Mouse (Mus musculus) liver, adult 2 months (tissue): ENCODE results near the gene Tmem234. TPM values are rescaled to one million over a fixed set of nuclear protein-coding genes. Genes with fewer than 3 reads are reported as not detected.

ENCODE experiments used
- DNase-seq: peaks from one replicate; pipeline ENCODE4 v3.0.0-alpha.2; 2011; ENCODE audit warnings: low read depth, low spot score; ENCODE audit errors: extremely low read depth
- H3K27ac ChIP-seq: fragments of 200-500 bp; replicated peaks from 2 replicates; pipeline ENCODE4 v1.5.1; 2012; ENCODE audit warnings: low read depth, mild to moderate bottlenecking, control low read depth, inconsistent platforms, low read length; ENCODE audit not compliant: insufficient read depth
- H3K27me3 ChIP-seq: fragments of 200-500 bp; 2 replicates; pipeline ENCODE4 v1.6.1; 2012; ENCODE audit warnings: mild to moderate bottlenecking, moderate library complexity, low read length, inconsistent platforms; ENCODE audit not compliant: control insufficient read depth, insufficient read depth
- H3K36me3 ChIP-seq: fragments of 200-500 bp; 2 replicates; pipeline ENCODE4 v1.6.1; 2012; ENCODE audit warnings: low read length, inconsistent platforms; ENCODE audit not compliant: control insufficient read depth, insufficient read depth
- H3K4me1 ChIP-seq: fragments of 200-500 bp; 2 replicates; pipeline ENCODE4 v1.6.1; 2011; ENCODE audit warnings: low read length; ENCODE audit not compliant: control insufficient read depth, insufficient read depth
- H3K4me3 ChIP-seq: fragments of 200-500 bp; 2 replicates; pipeline ENCODE4 v1.5.1; 2011; ENCODE audit warnings: low read depth, mild to moderate bottlenecking, control low read depth, low read length, moderate library complexity; ENCODE audit not compliant: insufficient read depth
- H3K79me2 ChIP-seq: fragments of 200-500 bp; 2 replicates; pipeline ENCODE4 v1.6.1; 2012; ENCODE audit warnings: inconsistent platforms, mild to moderate bottlenecking, low read length, moderate library complexity; ENCODE audit not compliant: control insufficient read depth, insufficient read depth
- H3K9ac ChIP-seq: fragments of 200-500 bp; 2 replicates; pipeline ENCODE4 v1.6.1; 2012; ENCODE audit warnings: low read depth, mild to moderate bottlenecking, control low read depth, inconsistent platforms, low read length
- CTCF ChIP-seq: fragments of 200-500 bp; IDR thresholded peaks from 2 replicates; pipeline ENCODE4 v1.5.1; 2011; ENCODE audit warnings: low read depth, low read length, control low read depth
- POLR2A ChIP-seq: fragments of 200-500 bp; IDR thresholded peaks from 2 replicates; pipeline ENCODE4 v1.6.1; 2011; ENCODE audit warnings: low read length, control low read depth; ENCODE audit not compliant: insufficient read depth; ENCODE audit errors: extremely low read depth
- WGBS: fragments of 180-500 bp; shearing (Covaris S2); methylation state at CpG from one replicate; pipeline ENCODE4 v1.1.7; 2018; 5-methylcytosine and 5-hydroxymethylcytosine counted together
- polyA plus RNA-seq: library from polyadenylated mRNA; depleted of rRNA; stranded (reverse); fragments of >200 nt; gene quantifications from 2 replicates; pipeline ENCODE4 v1.2.3, GENCODE M21; 2012
- total RNA-seq: library from RNA; depleted of rRNA; stranded (reverse); fragments of >200 nt; gene quantifications from 2 replicates; pipeline ENCODE4 v1.2.3, GENCODE M21; 2014

Gene Tmem234
- total and polyA plus RNA-seq, 2 experiments: 65.6 to 75.8 TPM

GRCm38 (mm10) chr4:129582251-129582650, 18.2 kb upstream of the Tmem234 start:
- Histone ChIP-seq H3K36me3 (no peaks in the 10 kb centered on the region), H3K27me3 (no peaks in the 10 kb centered on the region), H3K27ac (no peak overlapping the region), H3K79me2 (no peaks in the 10 kb centered on the region), H3K9ac (no peak overlapping the region), H3K4me3 (no peak overlapping the region), H3K4me1 (no peaks in the 10 kb centered on the region)
- TF ChIP-seq POLR2A: no peak
- TF ChIP-seq CTCF: no peak
- WGBS: 86% methylated on average over 1 of the region's 1 CpGs
- DNase-seq: no peak

GRCm38 (mm10) chr4:129584370-129584769, 16.1 kb upstream of the Tmem234 start:
- Histone ChIP-seq H3K27ac (no peak overlapping the region), H3K4me3 (no peak overlapping the region), H3K79me2 (no peaks in the 10 kb centered on the region), H3K4me1 (no peaks in the 10 kb centered on the region), H3K36me3 (no peaks in the 10 kb centered on the region), H3K9ac (no peak overlapping the region), H3K27me3 (no peaks in the 10 kb centered on the region)
- DNase-seq: no peak
- 57% methylated on average over 1 of the region's 1 CpGs for WGBS
- TF ChIP-seq CTCF (no peak), POLR2A (no peak)

- Histone ChIP-seq H3K4me1 (no peaks in the 10 kb centered on the region), H3K27me3 (no peaks in the 10 kb centered on the region), H3K79me2 (no peaks in the 10 kb centered on the region), H3K36me3 (no peaks in the 10 kb centered on the region), H3K4me3 (peak overlapping the region; percentile 56), H3K9ac (peak overlapping the region; percentile 35), H3K27ac (peak overlapping the region; percentile 49)
- WGBS: 1% methylated on average over 36 of the region's 36 CpGs
- peak; percentile 67 for DNase-seq
- TF ChIP-seq POLR2A: no peak
- peak; percentile 87 for TF ChIP-seq CTCF
Observed at GRCm38 (mm10) chr4:129584884-129585608, 15.4 kb upstream of the Tmem234 start.

- whole genome bisulfite sequencing: 93% methylated on average over 9 of the region's 9 CpGs
- Histone ChIP-seq H3K4me1 (no peaks in the 10 kb centered on the region), H3K4me3 (no peak overlapping the region), H3K9ac (no peak overlapping the region), H3K36me3 (no peaks in the 10 kb centered on the region), H3K27ac (no peak overlapping the region), H3K27me3 (no peaks in the 10 kb centered on the region), H3K79me2 (no peaks in the 10 kb centered on the region)
- no peak for DNase-seq
- TF ChIP-seq POLR2A: no peak
- TF ChIP-seq CTCF: no peak
Observed at GRCm38 (mm10) chr4:129585773-129586172, 14.7 kb upstream of the Tmem234 start.

GRCm38 (mm10) chr4:129586943-129587342, 13.5 kb upstream of the Tmem234 start:
- WGBS: 71% methylated on average over 1 of the region's 1 CpGs
- Histone ChIP-seq H3K36me3 (peaks cover 8% of the 10 kb centered on the region; the same call in 1 of the 2 replicates), H3K4me3 (no peak overlapping the region), H3K27ac (no peak overlapping the region), H3K79me2 (no peaks in the 10 kb centered on the region), H3K27me3 (no peaks in the 10 kb centered on the region), H3K9ac (no peak overlapping the region), H3K4me1 (no peaks in the 10 kb centered on the region)
- DNase-seq: no peak
- TF ChIP-seq CTCF (no peak), POLR2A (no peak)

GRCm38 (mm10) chr4:129588865-129589264, 11.6 kb upstream of the Tmem234 start:
- no peak for TF ChIP-seq POLR2A
- no peak for TF ChIP-seq CTCF
- WGBS: 80% methylated on average over 4 of the region's 4 CpGs
- H3K27me3 ChIP-seq: no peaks in the 10 kb centered on the region
- H3K4me3 ChIP-seq: no peak overlapping the region
- no peaks in the 10 kb centered on the region for H3K4me1 ChIP-seq
- no peak for DNase-seq
- peaks cover 20% of the 10 kb centered on the region for H3K36me3 ChIP-seq
- H3K79me2 ChIP-seq: no peaks in the 10 kb centered on the region
- H3K9ac ChIP-seq: no peak overlapping the region
- no peak overlapping the region for H3K27ac ChIP-seq
